Mouse (Mus musculus) spleen, adult 12 weeks (tissue): ENCODE results near the gene Nexn.

Experiments
- DNase-seq: peaks from one replicate; pipeline ENCODE4 v3.0.0; 2022; ENCODE audit warnings: low spot score

Nexn gene

DNA sequence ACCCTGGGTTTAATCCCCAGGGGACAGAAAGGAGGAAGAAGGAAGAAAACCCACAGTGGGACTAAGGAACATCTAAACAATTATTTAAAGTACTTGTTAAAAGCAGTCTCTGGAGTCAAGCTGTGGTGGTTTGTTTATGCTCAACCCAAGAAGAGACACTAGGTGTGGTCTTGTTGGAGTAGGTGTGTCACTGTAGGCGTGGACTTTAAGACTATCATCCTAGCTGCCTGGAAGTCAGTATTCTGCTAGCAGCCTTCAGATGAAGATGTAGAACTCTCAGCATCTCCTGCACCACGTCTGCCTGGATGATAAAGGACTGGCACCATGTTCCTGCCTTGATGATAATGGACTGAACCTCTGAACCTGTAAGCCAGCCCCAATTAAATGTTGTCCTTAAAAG, 68.9 kb downstream of the Nexn start:
- DNase-seq: peak; percentile 48

DNA sequence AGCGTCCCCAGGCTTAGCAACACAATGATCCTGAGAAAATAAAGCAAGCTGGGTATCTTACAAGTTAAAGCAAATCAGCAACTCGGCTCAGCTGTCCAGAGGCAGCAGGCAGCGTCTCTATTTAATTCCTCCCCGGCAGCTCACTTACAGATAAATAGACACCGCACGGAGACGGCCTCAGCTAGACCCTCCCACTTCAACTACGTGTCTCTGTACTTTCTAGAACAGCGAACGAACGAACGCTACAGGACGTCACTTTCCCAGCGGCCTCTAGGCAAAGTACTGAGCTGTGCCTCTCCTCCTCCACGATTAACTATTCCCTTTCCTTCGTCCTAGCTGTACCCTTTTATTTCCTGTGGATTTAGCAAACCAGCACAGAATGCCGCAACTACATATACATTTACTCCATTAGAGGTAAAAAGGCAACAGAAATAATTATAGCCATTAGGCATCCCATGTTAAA, 72.5 kb downstream of the Nexn start:
- DNase-seq: peak; percentile 78

DNA sequence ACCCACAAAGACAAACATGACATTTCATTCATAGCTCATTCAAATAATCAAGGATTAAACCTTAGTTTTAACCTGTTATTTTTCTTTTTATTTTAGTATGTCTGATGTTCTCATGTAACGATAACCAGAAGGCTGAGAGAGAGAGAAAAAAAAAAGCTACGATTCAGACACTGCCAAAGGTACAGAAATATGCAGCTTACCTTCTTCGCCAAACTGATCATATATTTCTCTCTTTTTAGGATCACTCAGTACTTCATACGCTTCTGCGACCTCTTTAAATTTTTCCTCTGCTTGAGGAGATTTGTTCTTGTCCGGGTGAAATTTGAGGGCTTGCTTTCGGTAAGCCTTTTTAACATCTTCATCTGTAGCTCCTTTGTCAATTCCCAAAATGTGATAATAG, 73.0 kb downstream of the Nexn start:
- DNase-seq: no peak

DNA sequence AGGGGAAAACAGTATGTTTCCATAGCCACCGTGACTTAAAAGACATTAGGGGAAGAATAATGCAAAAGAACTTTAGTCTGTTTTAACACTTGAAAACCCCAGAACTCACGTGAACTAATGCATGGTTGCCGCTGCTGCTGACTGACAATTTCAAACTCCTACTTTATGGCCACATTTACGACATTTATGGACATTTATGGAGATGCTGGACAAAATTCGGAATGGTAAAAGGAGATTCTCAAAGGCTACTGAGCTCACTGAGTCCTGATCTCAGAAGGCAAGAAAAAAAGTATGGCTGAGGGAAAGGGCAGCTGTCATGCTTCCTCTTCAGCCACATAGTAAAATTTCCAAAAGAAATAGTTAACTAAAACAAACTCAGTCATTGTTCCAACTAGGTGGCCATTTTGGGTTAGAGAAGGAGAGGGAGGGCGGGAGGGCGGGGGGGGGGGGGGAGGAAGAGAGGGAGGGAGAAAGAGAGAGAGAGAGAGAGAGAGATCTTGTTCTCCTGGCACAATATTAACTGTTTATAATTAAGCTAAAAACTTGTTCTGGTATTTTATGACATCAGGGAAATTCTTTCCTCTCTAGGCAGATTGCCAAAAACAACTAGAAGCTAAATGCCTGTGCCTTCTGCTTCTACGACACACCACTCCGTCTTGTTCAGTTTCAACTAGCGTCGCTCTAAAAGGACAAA, 73.8 kb downstream of the Nexn start:
- no peak for DNase-seq

GRCm38 (mm10) chr3:152191791-152192237, 74.3 kb downstream of the Nexn start:
- peak; percentile 23 for DNase-seq

GRCm38 (mm10) chr3:152190679-152191477, 75.3 kb downstream of the Nexn start:
- DNase-seq: no peak

DNA sequence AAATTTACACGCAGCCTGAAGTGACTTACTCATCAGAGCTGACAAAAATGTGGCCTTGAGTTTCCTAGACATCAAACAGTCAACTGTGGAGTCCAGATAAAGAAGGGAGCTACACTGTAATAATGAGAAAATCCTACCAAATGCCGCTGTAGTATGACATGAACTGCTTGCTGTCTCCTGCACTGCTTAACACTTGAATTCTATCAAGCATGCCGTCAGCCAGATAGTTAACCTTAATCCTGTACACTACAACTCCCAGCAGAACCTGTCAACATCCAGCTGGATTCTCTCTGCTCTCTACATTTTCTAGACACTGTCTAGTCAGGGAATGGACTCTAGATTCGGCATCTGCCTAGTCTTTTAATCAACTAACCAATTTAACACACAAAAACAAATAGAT, 76.8 kb downstream of the Nexn start:
- DNase-seq: no peak
